Mouse (Mus musculus): ENCODE measurements around the gene Dnah17. TPM values are rescaled to one million over a fixed set of nuclear protein-coding genes. Genes with fewer than 3 reads are reported as not detected.

Gene Dnah17
- total RNA-seq, 1 experiment from 2014 or later: 0.15 TPM

DNA sequence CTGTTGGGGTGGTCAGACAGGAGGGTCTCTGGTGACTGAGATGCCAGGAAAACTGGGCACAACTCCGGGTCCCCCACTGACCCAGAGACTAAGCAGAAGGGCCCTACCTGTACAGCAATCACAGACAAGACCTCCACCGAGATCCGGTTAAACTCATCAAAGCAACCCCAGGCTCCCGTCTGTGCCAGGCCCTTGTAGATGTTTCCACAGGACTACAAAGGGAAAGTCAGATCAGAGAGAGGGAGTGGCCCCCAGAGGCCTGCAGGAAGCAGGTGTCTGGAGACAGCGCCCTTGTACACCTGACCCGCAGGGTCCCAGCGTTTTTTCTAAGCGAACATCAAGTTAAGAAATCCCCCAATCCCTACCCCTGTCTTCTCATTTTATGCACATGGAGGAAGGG is 44.5 kb downstream of the Dnah17 start:
- DNase-seq: no peak

DNA sequence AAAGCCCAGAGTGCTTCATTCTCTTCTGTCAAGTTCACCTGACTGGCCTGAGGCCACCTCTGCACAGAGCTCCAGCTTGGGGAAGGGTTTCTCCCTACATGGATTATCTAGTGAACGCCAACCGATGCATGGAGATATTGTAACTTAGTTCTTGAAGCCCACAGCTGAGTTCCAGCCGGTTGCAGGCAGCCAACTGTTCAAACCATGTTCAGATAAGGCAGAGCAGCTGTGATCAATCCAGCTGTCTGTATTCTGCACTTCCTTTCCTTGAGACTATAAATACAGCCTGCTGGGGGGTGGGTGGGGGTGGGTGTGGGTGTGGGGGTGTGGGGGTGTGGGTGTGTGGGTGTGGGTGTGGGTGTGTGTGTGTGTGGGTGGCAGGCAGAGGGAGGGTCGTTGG is 45.3 kb downstream of the Dnah17 start:
- no peak for DNase-seq

DNA sequence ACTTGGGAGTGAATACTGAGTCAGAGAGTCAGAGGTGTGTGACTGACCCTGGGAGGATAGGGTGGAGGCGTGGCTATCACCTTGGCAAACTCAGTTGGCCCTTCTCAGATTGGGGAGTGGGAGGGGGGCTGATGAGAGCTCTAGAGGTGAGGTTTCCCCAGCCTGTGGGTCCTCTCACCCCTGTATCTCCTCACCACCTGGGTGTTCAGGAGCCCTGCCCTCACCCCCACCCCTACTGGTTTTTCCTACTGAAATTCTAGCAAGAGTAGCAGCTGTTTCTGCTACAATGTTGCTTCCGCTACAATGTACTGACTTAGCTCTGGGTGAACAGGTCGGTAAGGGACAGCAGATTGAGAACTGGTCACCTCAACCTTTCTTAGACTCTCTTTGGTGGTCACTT is 46.2 kb downstream of the Dnah17 start:
- no peak for DNase-seq

DNA sequence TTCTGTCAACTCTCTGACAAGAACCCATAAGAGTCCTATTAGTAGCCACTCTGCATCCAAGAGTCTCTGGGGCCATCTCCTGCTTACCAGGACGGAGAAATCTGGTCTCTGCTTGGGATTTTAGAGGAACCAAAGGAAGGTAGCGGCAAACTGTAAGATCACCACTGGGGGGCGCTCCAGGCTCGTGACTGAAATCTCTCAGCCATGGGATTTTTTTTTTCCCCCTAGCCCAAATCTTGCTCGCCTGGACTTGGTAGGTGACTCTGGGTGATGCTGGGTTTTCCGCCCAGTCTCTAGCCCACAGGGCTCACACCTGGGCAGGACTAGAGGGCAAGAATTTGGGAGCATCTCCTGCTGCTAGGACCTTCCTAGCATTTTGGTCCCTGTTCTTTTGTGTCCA is 46.6 kb downstream of the Dnah17 start:
- DNase-seq: peak; percentile 84

DNA sequence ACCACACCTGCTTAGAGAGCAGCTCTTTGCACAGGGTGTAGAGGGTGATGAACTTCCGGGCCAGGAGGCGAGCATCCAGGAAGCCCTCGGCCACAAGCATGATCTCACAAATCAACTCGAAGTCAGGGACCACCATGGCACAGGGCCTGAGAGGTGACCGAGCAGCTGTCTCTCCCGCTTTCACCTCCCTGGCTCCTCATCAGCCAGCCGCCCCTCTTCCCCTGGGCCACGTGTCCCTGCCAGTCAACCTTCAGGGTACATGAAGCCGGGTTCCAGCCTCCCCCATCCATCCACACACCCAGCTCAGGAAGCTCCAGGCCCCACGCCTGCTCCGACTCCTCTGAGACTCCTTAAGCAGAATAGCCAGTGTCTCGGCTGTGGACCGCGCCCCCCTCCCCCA is 48.1 kb downstream of the Dnah17 start:
- DNase-seq: no peak

DNA sequence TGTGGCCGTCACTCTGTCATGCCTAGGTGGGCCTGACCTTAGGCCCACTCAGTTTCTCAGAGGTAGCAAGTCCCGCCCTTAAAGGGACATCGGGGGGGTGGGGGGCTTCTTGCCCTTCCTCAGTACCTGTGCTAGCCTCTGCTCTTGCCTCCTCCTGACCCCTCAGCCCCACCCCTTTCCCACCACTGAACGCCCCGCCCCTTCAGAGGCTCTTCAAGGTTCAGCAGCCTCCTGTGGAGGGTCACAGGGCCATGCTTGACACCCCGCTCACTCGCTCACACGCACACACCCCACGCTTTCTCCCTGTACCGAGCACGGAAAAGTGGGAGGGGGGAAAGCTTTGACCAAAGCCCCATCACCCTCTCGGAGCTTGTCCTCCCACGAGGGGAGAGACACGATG is 50.7 kb downstream of the Dnah17 start:
- DNase-seq: no peak

DNA sequence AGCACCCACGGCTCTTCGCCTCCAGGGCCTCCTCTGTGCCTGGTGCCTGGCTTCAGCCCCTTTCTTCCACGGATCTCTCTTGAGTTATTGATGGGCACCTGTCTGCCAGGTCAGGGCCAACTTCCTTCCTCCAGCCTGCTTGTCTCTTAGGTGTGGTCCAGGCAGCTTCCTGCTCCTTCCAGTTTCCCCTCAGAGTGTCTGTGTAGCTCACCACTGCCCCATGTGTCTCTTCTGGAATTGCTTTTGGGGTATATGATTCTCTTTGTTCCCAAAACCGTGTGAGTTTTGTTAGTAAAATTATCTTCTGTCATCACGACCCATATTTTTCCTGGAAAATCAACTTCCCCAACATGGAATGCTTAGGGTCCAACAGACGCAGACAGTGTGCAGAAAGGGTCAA is 53.5 kb downstream of the Dnah17 start:
- DNase-seq: no peak

DNA sequence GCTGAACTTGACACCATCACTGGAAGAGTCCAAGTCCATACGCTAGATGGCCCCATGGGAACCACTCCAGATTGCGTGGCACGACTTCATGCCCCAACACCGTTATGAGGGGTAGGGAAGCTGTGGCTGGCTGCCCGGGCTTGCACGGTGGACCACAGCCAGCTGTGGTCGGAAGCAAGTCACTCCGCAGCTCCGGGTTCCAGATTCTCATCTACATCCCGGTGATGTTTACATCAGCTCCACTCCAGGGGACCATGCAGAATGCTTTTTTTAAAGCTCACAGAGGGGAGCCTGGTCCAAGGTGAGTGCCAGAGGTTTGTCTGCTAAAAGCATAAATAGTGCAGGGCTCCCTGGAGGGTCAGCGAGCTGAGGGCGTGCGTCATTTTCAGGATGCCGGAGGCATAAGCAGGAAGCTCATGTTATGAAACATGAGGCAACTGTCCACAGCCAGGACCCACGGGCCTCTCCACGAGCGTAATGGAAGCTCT is 55.4 kb downstream of the Dnah17 start:
- no peak for DNase-seq

DNA sequence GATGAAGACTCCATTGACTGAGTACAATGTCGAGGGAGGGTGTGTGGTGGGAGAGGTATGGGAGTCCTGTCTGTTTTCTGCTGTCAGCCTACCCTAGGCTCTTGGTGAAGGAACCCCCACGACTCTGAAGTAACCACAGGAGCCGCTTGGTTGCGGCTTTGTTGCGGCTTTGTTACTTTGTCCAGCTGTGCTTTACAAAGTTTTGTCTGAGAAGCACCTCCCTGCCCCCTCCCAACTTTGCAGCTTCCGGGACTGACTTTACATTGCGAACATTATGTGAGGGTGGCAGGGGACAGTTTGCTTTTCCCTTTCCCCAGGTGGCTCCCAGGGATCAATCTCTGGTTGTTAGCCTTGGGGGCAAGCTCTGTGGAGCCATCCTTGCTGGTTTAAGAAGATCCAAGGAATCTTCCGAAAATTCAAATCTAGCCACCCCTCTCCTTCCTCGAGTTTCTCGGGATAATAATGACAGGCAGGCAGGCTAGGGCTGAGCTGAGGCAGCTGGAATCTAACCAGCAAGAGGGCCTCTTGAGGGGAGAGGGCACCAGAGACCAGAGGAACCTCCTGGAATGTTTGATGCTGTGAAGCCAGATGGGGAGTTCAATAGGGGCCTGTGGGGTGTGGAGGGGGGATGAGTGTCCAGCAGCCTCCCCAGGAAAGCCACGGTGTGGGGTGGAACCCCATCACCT is 59.1 kb downstream of the Dnah17 start:
- DNase-seq: no peak

DNA sequence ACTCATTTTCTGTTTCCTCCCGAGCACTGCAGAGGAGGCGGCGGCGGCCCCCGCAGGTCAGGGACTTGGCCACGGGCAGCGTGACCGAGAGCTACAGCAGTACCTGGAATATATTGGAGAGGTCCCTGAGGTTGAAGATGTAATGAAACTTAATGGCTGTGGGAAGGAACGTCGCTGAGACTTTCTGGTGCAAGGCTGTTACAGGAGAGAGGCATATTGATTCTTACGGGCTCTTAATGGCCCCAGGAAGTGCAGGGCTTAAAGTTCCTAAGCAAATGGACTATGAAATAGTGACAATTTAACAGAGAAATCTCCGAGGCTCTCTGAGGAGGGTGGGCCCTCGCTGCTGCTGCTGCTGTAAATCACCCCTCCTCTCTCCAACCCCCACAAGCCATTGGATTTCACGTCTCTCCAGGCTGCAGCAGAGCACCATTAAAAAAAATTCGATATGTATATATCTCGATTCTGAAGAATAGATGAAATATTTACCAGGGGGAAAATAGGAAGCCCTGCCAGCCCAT is 61.6 kb downstream of the Dnah17 start:
- DNase-seq: no peak

DNA sequence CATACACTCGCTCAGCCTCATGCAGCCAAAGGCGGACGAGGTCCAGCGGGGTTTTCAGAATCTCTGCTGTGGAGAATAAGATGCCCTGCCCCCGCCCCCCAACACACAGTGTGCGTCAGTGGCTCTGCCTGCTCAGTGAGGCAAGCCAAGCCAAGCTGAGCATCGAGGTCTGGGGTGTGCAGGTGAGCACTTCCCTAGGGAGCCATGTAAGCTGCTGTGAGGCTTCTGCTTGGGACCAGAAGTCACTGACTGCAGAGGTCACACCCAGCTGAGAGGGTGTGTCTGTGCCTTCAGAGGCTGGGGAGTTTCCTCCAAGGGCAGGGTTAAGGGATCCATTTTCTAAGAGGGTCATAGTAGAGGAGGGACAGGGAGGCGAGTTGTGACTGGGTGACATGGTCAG is 62.8 kb downstream of the Dnah17 start:
- no peak for DNase-seq

DNA sequence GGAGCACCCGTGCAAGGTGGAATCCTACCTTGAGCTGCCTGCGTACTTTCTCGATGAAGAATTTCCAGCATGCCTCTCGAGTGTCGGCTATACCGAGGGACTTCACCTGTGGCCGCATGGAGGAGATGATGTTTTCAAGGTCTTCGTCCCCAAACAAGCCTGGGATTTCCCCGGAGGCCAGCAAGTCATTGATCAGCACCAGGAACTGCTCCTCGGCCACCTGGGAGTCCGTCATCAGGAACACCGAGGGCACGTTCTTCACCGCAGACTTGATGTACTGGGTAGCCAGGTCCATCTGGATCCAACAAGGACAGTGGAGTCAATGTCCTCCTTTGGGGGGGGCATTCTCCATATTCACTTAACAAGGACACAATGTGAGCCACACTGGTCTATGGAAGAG is 70.4 kb downstream of the Dnah17 start:
- no peak for DNase-seq

DNA sequence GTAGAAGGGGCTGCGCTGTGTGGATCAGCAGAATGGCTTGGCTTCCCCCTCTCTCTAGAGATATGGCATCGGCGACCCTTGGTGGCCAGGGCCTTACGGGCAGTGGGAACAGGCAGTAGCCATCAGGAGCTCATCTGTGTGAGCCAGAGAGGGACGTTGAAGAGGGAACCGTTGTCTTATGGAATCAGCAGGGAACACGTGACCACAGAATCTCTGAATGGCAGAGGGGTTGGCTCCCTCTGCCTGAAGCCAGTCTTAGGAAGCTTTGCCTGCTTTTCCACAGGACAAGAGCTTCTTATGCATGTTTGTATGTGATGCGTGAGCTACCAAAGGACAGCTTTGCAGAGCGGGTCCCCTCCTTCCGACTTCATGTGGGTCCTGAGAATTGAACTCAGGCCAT is 71.6 kb downstream of the Dnah17 start:
- DNase-seq: no peak

DNA sequence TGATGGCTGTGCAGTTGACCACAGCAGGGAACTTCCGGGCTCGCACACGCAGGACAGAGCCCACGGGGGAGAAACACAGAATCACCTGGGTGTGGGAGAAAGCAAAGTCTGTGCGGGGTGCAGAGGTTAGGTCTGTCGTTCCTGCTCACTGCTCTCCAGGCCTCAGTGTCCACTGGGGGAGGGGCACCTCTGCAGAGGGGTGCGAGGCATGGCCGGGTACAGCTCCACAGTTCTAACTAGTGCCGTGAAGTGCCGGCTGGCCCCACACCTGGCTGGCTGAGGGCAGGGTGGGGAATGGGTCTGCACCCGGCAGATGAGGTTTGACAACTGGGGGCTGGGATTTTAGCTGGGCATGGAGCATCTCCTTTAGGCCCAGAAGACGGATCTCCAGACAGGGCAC is 72.1 kb downstream of the Dnah17 start:
- DNase-seq: no peak

DNA sequence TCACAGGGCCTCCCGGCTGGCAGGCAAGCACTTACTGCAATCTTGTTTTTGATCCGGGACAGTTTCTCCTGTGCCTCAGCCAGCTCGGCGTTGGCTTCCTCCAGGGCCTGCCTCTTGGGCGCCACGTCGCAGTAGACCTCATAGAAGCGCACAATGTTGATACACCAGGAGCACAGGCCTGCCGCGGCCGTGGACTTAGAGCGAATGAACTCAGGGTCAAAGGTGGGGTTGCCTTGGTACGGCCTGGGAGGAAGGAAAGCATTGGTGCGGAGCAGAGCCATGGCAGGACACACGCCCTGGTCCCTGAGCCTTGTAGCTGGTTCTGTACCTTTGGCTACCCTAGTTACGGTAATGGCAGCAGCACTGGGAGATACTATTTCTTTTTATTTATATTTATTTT is 80.3 kb downstream of the Dnah17 start:
- peak; percentile 29 for DNase-seq

DNA sequence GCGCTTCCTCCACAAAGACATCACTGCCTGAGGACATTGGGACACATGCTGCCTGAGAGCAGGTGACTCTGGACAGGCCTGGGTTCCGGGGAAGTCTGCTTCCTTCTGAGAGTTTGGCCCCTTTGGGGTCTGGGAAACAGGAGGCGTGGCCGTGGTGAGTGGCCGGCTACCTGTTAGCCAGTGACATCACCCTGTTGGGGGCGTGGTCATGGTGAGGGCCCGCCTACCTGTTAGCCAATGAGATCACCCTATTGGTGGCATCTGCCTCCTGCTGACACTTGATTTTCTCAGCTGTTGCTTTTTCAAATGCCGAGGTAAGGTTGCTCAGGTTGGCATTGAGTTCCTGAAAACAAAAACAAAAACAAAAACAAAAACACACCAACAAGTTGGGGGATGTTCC is 80.8 kb downstream of the Dnah17 start:
- peak; percentile 30 for DNase-seq

DNA sequence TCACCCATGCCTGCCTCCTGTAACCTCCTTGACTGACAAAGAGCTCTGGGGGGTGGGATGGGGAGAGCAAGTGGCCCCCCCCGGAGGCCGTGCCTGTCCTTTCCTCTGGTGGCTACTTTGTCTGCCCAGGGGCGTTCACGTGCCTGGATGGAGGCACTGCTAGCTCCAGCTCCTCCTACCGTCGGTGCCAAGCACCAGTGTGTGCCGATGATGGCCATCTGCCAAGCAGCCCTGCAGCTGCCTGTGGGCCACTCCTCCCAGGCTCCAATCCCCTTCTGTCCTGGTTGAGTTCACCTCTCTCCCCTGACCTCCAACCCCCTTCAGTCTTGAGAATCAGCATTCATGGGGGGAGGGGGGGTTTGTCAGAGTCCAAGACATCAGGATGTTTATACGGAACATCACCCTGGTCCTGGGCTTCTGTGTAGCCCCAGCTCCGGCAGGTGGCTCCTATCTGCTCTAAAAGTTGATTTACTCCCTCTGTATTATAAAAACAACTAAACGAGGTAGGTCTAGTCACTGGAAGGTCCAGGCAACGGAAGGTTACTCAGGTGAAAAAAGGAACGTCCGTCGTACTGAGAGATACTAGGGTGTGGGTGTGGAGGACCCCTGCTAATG is 87.0 kb downstream of the Dnah17 start:
- peak; percentile 81 for DNase-seq

DNA sequence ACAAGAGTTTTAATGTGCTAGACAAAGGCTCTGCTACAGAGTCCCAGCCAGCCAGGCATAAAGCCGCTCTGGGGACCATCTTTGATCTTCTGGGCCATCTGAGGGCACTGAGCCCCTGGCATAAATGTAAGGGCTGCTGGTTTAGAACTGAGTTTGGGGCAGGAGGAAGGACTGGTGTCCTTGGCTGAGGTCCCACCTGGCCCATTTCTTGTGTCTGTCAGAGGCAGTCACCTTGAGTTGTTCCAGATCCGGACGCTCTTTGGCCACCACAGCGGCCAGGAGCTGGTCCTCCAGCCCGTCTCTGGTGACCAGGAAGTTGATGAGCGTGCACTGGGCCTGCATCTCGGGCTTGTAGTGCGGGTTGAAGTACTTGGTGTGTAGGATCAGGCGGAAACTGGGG is 87.6 kb downstream of the Dnah17 start:
- peak; percentile 28 for DNase-seq

DNA sequence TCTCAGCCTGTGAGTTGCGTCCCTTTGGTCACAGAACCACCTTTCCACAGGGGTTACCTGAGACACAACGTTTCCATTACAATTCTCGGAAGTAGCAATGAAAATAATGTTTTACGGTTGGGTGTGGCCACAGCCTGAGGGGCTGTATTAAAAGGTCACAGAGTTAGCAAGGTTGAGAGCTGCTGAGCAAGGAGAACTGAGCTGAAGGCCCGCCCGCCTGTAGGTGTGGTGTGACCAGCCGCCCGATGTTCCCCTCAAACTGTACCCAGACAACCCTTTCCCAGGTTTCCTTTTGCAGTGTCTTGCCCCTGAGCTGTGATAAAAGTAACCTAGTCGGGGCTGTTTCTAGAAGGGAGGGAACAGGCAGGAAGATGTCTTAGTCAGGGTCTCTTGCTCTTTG is 95.4 kb downstream of the Dnah17 start:
- no peak for DNase-seq

DNA sequence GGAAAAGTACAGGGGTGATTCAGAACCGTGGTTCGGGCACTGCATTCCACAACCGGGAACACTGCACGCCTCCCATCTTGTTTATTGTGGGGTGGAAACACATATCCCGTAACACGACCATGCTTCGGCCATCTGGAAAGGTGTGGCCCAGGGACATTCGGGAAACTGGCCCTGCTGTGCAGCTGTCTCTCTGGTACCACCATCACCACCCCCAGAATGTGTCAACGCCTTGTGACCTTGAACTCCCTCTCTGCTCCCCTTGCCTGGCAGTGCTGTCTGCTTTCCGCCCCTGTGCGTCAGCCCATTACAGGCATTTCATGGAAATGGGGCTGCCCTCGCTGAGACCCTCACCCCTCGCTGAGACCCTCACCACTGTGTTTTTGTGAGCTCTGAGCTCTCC is 96.0 kb downstream of the Dnah17 start:
- no peak for DNase-seq

DNA sequence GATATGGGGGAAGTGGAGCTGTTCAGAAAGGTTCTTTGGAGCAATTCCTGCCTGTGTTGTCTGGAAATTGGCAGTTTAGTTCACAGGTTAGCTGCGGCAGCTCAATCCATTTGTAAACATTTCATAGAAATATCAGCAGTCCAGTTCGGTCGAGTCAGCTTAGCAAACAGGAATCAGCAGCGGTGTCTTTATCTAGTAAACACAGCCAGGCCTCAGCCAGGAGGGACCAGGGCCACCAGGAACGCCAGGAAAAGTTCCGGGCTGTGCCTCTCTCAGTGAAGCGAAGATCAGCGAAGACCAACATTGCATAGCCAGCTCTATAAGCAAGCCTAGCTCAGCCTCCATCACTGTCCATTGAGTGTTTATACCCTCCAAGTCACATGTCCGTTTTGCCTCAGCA is 99.3 kb downstream of the Dnah17 start:
- DNase-seq: no peak

DNA sequence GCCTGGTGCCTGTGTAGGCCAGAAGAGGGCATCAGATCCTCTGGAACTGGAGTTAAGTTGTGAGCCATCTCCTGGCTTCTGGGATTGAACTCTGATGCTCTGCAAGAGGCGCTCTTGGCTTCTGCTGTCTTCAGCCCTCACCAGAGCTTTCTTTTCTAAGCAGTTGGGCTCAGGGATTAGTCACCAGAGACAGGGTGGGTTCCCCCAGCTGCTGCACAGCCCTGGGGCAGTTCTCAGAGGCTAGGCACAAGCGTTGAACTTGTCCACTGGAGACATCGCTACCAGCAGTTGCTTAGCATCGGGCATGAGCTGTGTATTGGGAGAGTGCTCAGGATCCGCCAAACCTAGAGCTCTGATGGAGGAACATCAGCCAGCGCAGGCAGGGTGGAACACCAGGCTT is 101.3 kb downstream of the Dnah17 start:
- DNase-seq: no peak

DNA sequence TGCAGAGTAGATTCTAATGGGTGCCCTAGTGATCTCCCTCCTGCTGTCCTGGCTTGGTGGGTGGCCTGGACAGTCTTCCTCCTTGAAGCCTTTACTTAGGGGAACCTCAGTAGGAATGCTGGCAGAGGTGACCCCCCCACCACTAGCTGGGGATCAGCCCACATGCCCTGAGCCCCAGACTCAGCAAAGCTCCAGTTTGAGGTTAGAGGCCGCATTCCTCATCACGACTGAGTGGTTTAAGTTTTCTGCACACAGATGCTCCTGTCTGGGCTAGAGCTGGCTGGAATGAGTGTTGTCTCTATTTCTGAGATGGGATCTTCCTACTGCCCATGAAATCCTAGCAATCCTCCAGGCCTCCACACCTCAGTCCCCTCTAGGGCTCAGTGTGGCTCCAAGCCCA is 106.3 kb downstream of the Dnah17 start:
- DNase-seq: no peak

DNA sequence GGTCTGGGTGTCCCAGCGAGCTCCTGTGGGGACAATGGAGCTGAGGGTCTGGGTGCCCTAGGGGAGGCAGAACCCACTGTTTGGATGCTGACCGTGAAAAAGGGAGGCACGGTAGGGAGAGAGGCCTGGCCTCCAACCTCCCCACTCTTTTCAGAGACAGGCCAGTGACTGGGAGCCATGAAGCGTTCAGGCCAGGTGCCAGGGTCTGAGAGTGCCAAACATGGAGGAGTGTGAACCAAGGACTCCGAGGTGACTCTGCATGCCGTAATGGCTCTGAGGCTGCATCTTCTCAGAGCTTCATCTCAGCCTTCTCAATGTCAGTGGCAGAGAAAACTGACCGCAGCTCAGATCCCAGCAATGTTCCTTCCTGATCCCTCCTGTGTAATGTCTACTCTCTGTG is 107.0 kb downstream of the Dnah17 start:
- DNase-seq: no peak

Measured in adrenal gland, postnatal 14 days (tissue).